Mouse (Mus musculus): ENCODE measurements at regions not wholly inside any gene's neighbourhood (a gene's known extent, or its start where the extent isn't known, plus 50 kb on each side); places are given as distances from the start of the nearest gene placed in this dataset.

GRCm38 (mm10) chr15:63006471-63007228 is 838.3 kb downstream of the Gsdmc2 start:
- no peak for DNase-seq (ENCODE audit: low spot score)

DNA sequence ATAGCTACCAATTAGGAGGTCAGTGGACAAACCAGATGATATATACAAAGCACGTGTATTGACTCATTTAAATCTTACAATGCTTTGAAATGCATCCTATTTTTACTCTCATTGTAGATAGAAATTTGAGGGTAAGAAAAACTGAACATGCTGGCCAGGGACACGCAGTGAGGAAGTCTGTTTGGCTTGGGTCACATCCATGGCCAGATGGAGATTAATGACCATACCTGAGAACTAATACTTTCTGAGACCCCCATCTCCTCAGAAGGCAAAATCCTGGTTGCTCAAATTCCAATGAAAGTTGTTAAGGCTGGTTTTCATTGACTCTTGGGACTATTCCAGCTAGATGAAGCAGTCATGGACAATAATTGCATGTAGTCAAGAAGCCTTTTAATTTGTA is 850.3 kb downstream of the Gsdmc2 start:
- no peak for DNase-seq (ENCODE audit: low spot score)

DNA sequence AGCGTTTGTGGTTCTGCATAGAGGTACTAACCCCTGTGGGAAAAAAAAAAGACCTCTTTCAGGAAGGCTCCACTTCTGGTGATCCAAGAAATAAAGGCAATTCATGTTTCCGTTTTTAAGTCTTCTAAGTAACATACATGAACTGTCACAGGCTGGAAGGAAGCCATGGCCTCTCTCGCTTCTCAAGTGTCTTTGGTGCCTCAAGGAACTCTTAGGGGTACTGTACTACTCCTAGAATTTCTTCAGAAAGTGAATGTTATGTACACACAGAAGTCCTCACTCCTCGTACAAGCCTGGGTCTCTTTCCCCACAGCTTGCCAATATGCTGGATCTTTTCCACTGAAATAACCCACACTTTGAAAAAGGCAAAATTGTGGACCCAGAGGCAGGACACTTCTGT is 858.1 kb downstream of the Gsdmc2 start:
- no peak for DNase-seq (ENCODE audit: low spot score)

GRCm38 (mm10) chr15:62986147-62986546 is 858.8 kb downstream of the Gsdmc2 start:
- DNase-seq (ENCODE audit: low spot score) = no peak

DNA sequence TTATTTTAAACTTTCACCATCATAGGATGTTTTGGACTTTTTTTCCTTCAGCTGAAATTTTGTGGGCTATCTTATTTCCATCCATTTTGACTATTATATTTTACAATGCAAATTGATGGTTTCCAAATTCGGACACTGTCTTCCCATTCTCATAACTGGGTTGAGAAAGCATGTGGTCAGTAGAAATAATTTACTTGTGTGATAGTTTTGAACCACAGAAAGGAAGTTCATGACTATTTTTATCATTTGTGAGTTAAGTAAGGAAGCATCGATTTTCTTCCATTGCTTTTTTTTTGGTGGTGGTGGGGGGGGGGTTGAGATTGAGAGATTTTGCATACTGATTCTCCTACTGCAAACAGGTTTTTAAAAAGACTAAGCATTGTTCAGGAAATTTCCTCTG is 874.4 kb downstream of the Gsdmc2 start:
- DNase-seq (ENCODE audit: low spot score) = no peak

DNA sequence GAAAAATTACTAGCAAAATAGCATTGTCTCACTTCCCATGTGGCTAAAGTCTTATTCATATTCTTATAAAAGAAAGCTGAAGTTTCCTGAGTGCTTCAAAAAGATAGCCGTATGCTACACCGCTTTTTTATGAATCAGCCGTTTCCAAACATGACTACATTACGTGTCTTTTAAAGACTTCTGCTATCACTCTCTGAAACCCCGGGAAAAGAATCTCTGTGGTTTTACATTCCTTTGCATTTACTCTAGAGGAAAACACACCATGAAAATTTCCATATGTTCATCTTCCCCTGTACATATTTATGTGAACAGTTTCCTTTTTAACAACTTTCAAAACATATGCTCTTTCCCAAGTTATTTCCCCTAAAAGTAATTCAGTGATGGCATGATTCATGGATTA is 882.3 kb downstream of the Gsdmc2 start:
- DNase-seq (ENCODE audit: low spot score) = no peak

DNA sequence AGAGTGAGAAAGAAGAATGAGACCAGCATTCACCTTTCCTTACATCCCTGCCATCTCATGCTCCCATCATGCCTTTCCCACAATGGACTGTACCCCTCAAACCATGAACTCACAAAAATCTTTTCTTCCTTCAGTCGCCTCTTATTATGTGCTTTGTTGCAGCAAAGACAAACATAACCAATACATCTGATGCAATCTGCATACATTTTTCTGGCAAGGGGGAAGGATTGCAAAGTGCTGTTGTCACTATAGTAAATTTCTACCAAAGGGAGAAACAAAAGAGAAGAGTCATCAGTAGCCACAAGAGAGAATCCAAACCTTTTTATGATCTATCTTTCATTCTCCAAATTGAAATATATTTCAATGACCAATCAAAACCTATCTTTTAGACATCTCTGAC is 884.4 kb downstream of the Gsdmc2 start:
- DNase-seq (ENCODE audit: low spot score) = no peak

GRCm38 (mm10) chr15:62958506-62959330 is 886.3 kb downstream of the Gsdmc2 start:
- DNase-seq (ENCODE audit: low spot score) = no peak

DNA sequence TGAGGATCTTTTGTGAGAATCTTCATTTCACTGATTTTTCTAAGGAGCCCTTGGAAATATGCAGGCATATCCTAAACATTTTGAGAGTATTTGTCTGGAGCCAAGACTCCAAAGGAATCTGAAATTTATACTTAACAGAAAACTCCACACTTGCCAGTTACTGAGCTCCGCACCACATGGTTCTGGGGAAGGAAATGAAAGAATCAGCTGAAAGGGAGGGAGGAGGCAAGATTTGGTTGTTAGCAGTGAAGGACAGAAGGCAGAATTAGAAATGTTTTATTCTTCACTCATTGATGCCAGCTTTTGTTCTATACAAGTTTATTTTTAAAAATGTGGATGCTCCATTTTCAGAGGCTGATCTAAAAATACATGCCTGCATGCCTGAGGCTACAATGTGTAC is 890.1 kb downstream of the Gsdmc2 start:
- no peak for DNase-seq (ENCODE audit: low spot score)

GRCm38 (mm10) chr15:62954322-62954820 is 890.6 kb downstream of the Gsdmc2 start:
- no peak for DNase-seq (ENCODE audit: low spot score)

DNA sequence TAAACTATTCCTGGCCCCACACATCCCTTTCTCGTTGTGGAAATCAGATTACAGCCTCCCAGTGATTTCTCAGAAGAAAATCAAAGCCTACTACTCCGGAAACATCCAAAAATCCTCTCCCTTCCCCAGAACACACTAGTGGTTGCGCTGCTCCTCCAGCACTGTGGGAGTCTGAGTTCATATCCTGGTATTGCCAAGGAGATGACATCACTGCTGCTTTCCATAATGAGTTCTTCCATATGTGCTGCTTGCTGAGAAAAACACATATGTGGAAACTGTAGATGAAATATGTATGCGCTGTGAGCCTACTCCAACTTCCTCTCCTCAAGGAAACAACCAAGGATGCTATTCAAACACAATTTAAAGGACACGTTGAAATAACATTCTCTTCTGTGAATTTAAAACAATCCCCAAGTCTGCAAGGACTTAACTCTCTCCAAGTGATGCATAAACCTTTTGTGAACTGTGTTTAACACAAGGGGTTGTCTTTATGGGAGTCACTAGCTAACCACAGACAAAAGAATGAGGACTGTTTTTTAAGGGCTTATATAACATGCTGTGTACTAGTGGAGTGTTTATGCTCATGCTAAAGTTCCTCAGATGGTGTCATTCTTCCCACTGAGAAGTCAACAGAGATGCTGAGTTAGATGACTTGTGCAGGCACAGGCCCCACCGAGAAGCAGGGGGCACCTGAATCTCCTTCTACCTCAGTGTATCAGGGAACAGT is 891.6 kb downstream of the Gsdmc2 start:
- DNase-seq (ENCODE audit: low spot score) = no peak

GRCm38 (mm10) chr15:62952487-62953214 is 892.3 kb downstream of the Gsdmc2 start:
- DNase-seq (ENCODE audit: low spot score) = no peak

DNA sequence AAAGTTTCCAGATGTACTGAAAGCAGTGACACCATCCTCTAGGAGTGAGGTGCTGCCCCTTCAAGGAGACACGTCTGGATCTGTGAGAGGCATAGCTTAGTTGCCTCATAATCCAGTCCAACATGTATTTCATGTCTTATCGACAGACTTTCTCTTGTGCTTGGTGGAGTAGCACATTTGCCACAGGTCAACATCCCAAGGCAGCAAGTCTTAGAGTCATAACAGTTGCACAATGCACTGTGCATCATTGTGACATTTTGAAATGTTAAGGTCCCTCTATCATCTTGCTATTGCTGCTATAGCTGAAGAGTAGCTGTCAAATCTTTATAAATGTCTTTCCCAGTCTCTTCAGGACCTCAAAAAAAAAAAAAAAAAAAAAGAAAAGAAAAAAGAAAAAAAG is 905.6 kb downstream of the Gsdmc2 start:
- no peak for DNase-seq (ENCODE audit: low spot score)

DNA sequence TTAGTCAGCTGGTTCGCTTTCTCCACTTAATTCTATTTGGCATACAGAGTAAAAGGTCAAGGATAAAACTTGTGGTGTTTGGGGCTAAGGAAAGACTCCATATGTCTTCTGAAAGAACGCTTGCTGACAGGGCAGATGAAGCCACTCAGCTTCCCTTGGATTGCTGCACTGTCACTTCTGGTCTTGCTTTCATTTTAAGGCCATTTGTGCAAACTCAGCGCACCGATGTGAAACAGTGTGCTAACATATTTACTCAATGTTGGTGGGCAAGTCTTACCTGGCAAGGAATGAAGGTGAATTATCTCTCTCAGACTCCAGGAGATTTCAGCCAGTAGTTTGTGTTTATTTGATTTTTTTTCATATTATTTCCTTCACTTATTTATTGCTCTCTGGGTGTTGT is 907.2 kb downstream of the Gsdmc2 start:
- DNase-seq (ENCODE audit: low spot score) = no peak

GRCm38 (mm10) chr15:62934522-62935189 is 910.3 kb downstream of the Gsdmc2 start:
- DNase-seq (ENCODE audit: low spot score) = no peak

- DNase-seq (ENCODE audit: low spot score) = no peak
Observed at GRCm38 (mm10) chr15:62920520-62920919, 924.5 kb downstream of the Gsdmc2 start.

- no peak for DNase-seq (ENCODE audit: low spot score)
Observed at GRCm38 (mm10) chr15:62919264-62919663, 925.7 kb downstream of the Gsdmc2 start.

- no peak for DNase-seq (ENCODE audit: low spot score)
Observed at GRCm38 (mm10) chr15:62908379-62908778, 936.6 kb downstream of the Gsdmc2 start.

- DNase-seq (ENCODE audit: low spot score) = no peak
Observed at GRCm38 (mm10) chr15:62907181-62907580, 937.8 kb downstream of the Gsdmc2 start.

GRCm38 (mm10) chr15:62903047-62903822 is 941.7 kb downstream of the Gsdmc2 start:
- peak; percentile 21 for DNase-seq (ENCODE audit: low spot score)

DNA sequence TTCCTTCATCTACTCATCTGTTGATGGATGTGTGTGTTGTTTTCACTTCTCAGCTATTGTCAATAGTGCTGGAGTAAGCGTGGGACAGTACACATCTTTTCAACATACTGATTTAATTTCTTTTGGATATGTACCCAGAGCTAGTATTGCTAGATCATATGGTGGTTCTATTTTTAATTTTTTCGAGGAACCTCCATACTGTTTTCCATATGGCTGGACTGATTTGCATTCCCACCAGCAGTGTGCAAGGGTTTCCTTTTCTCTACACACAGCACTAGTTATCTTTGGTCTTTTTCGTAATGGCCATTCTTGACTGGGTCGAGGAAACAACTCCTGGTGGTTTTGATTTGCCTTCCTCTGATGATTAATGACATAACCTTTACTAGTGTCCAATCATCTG is 943.0 kb downstream of the Gsdmc2 start:
- no peak for DNase-seq (ENCODE audit: low spot score)
